Mouse (Mus musculus) midbrain, postnatal 0 days (tissue): ENCODE measurements at regions not wholly inside any gene's neighbourhood (a gene's known extent, or its start where the extent isn't known, plus 50 kb on each side); places are given as distances from the start of the nearest gene placed in this dataset.

Experiments used
- ATAC-seq: fragments of 200-750 bp; cut with Nextera tagmentation; 2 replicates; pipeline ENCODE4 v1.8.0; 2017; ENCODE audit warnings: moderate number of reproducible peaks, mild to moderate bottlenecking, moderate TSS enrichment, moderate library complexity; ENCODE audit not compliant: low FRiP score
- DNase-seq: peaks from one replicate; pipeline ENCODE4 v3.0.0-alpha.2; 2015; ENCODE audit warnings: low spot score
- H3K27ac ChIP-seq: fragments of 300-500 bp; sonication (generic); 2 replicates; pipeline ENCODE4 v1.5.1; 2014; ENCODE audit warnings: low read depth, mild to moderate bottlenecking, low read length, mixed read lengths
- H3K27me3 ChIP-seq: fragments of 300-500 bp; sonication (generic); 2 replicates; pipeline ENCODE4 v1.6.1; 2014; ENCODE audit warnings: low read length, control low read depth, mixed read lengths; ENCODE audit not compliant: insufficient read depth
- H3K36me3 ChIP-seq: fragments of 300-500 bp; sonication (generic); 2 replicates; pipeline ENCODE4 v1.6.1; 2014; ENCODE audit warnings: low read length, control low read depth, mixed read lengths; ENCODE audit not compliant: insufficient read depth
- H3K4me1 ChIP-seq: fragments of 300-500 bp; sonication (generic); 2 replicates; pipeline ENCODE4 v1.6.1; 2014; ENCODE audit warnings: mild to moderate bottlenecking, control low read depth, antibody characterized with exemption, low read length, mixed read lengths; ENCODE audit not compliant: insufficient read depth
- H3K4me2 ChIP-seq: fragments of 300-500 bp; sonication (generic); 2 replicates; pipeline ENCODE4 v1.6.1; 2014; ENCODE audit warnings: low read depth, mild to moderate bottlenecking, low read length, mixed read lengths; ENCODE audit not compliant: poor library complexity, severe bottlenecking
- H3K4me3 ChIP-seq: fragments of 300-500 bp; sonication (generic); 2 replicates; pipeline ENCODE4 v1.5.1; 2014; ENCODE audit warnings: low read depth, mild to moderate bottlenecking, low read length, moderate library complexity
- H3K9ac ChIP-seq: fragments of 300-500 bp; sonication (generic); replicated peaks from 2 replicates; pipeline ENCODE4 v1.6.1; 2014; ENCODE audit warnings: mild to moderate bottlenecking, low read length, moderate library complexity, mixed read lengths; ENCODE audit not compliant: poor library complexity, severe bottlenecking
- H3K9me3 ChIP-seq: fragments of 300-500 bp; sonication (generic); 2 replicates; pipeline ENCODE4 v1.6.1; 2016; ENCODE audit warnings: low read length, control low read depth
- CTCF ChIP-seq: IDR thresholded peaks from 2 replicates; pipeline ENCODE4 v1.5.1; 2016; ENCODE audit warnings: antibody characterized with exemption, mild to moderate bottlenecking
- WGBS: fragments of 180-500 bp; shearing (Covaris S2); extraction: QIAGEN DNeasy Blood & Tissue Kit; methylation state at CpG from one replicate; pipeline ENCODE4 v1.1.7; 2014; 5-methylcytosine and 5-hydroxymethylcytosine counted together

DNA sequence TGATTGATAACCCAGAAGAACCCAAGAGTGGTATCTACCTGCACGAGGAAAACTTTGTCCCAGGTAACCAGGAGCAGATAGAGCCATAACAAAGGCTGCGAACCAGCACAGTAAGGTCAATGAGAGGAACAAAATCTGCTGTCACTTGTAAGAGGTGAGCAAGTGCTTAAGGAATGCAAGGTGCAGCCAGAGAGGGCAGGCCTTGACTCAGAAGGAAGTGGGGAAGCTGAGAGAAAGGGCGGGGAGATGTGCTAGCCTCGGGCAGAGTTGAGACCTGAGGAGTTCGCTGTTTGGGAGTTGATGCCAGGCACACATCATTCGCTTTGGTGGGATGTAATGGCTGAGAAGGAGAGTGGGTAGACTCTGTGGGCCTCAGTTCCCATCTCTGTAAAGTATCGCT lies 205.5 kb downstream of the Gm19410 start:
- Histone ChIP-seq H3K4me1 (no peaks in the 10 kb centered on the region), H3K4me2 (no peak overlapping the region), H3K9me3 (no peaks in the 10 kb centered on the region), H3K27ac (no peak overlapping the region), H3K36me3 (no peaks in the 10 kb centered on the region), H3K9ac (no peak overlapping the region), H3K27me3 (no peaks in the 10 kb centered on the region), H3K4me3 (no peak overlapping the region)
- no peak for TF ChIP-seq CTCF
- no peak for ATAC-seq
- DNase-seq: no peak
- 91% methylated on average over 7 of the region's 7 CpGs for WGBS

DNA sequence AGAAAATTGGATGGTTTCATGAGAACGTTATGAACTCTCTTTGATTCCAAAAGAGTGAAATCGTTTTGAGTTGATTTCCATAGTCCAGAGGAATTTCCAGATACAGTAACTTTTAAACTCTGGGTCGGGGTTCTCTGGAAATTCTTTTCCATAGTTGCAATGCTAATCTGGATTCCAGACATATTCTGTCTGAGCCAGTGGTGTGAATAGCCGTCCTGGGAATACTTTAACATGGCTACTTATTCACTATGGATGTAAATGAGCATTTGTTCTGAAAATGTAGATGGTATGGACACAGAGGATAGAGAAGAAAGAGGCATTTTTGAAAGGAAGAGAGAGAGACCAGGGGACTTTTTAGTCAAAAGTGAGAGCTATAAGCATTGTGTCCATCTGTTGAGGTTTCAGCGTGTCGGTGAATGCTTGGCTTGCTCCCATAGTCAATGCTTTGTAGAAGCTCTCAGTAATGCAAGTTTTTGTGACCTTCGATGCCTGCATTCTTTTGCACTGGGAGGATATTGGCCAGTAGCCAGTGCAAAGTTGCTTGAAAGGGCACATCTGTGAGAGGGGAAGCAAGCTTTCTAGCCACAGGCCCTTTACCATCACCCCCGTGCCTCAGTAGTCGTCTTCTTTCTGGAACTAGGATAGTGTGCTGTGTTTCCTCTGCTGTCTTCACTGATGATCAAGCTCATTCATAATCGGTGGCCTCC lies 208.9 kb downstream of the Gm19410 start:
- no peaks in the 10 kb centered on the region for H3K4me1 ChIP-seq
- H3K36me3 ChIP-seq: no peaks in the 10 kb centered on the region
- no peak overlapping the region for H3K4me3 ChIP-seq
- ATAC-seq (no peak), DNase-seq (no peak)
- H3K27me3 ChIP-seq: no peaks in the 10 kb centered on the region
- H3K9me3 ChIP-seq: no peaks in the 10 kb centered on the region
- no peak for TF ChIP-seq CTCF
- WGBS: 53% methylated on average over 10 of the region's 10 CpGs
- H3K9ac ChIP-seq: no peak overlapping the region
- no peak overlapping the region for H3K27ac ChIP-seq
- H3K4me2 ChIP-seq: no peak overlapping the region

DNA sequence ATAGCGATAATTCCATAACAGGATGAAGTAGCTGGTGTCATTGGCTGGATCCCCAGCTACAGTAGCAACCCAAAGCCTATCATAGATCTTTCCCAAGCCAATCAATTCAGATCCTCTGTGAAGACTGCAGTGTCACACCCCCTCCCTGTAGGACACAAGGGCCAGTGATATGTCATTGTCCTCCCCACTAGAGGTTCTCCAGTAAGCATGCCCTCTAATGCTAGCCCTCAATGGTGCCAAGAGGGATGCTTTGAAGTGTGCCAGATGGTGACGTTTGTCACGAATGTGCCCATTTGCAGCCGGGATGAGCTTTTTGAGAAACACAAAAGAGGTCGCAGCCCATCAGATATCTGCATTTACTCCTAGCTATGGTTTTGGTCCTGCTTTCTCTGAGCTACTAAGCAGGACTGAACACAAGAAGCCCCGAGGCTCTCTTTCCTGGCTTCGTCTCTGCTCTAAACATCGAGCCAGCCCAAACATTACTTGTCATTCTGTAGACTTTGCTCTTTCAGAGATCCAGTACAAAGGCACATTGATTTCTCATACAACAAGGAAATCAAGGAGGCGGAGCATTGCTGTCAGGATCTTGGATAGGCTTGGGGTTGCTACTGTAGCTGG lies 214.2 kb downstream of the Gm19410 start:
- Histone ChIP-seq H3K36me3 (no peaks in the 10 kb centered on the region), H3K9me3 (no peaks in the 10 kb centered on the region), H3K4me3 (no peak overlapping the region), H3K4me1 (no peaks in the 10 kb centered on the region), H3K4me2 (no peak overlapping the region), H3K27ac (no peak overlapping the region), H3K27me3 (no peaks in the 10 kb centered on the region), H3K9ac (no peak overlapping the region)
- WGBS: 77% methylated on average over 9 of the region's 9 CpGs
- ATAC-seq (no peak), DNase-seq (peak; percentile 26)
- TF ChIP-seq CTCF: no peak

DNA sequence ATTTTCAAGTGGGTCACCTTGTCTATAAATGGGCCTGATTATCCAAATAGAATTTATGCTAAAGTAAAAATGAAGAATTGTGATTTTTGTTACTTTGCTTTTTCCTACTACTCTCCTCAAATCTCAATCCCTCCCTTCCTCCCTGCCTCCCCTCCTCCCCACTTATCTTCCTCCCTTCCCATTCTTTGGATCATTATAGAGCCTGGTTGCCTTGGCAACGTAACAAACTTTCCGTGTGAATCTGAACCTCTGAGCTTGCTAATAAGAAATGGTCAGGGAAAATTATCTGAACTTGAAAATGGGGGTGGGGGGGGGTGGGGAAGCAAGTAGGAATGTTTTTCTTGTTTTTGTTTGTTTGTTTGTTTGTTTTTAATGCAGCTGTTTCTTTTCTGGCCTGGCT lies 217.5 kb downstream of the Gm19410 start:
- Histone ChIP-seq H3K27me3 (no peaks in the 10 kb centered on the region), H3K36me3 (no peaks in the 10 kb centered on the region), H3K4me3 (no peak overlapping the region), H3K9ac (no peak overlapping the region), H3K9me3 (no peaks in the 10 kb centered on the region), H3K27ac (no peak overlapping the region), H3K4me2 (no peak overlapping the region), H3K4me1 (no peaks in the 10 kb centered on the region)
- 56% methylated on average over 2 of the region's 2 CpGs for WGBS
- no peak for DNase-seq
- no peak for TF ChIP-seq CTCF
- ATAC-seq: no peak

DNA sequence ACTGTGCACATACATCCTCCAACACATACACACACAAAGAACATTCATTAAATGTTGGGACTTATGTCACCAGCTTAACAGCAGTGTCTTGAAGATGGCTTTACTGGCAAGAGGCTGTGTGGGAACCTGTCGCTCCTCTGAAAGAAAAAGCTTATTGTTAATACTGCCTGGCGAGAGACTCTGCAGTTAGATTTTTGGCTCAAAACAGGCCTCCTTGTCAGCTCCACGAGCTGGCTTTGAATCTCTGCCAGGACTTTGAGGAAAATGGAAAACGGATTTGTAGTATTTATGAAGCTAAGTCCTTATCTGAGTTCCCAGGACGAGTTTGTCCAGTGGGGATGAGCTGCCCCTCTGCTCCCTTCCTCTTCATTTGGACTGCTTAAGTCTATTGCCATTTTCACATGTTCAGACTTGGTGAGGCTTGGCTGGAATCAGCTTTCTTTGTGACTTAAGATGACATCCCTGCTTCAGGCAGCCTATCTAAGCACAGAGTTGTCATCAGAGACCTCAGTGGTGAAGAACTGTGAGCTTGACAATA lies 219.6 kb downstream of the Gm19410 start:
- H3K9me3 ChIP-seq: no peaks in the 10 kb centered on the region
- H3K4me2 ChIP-seq: no peak overlapping the region
- DNase-seq (peak; percentile 62), ATAC-seq (peak; percentile 27; the same call in 1 of the 2 replicates)
- no peaks in the 10 kb centered on the region for H3K27me3 ChIP-seq
- H3K9ac ChIP-seq: no peak overlapping the region
- WGBS: 36% methylated on average over 5 of the region's 5 CpGs
- H3K4me3 ChIP-seq: no peak overlapping the region
- H3K4me1 ChIP-seq: no peaks in the 10 kb centered on the region
- TF ChIP-seq CTCF: no peak
- no peaks in the 10 kb centered on the region for H3K36me3 ChIP-seq
- H3K27ac ChIP-seq: no peak overlapping the region; the same call in 1 of the 2 replicates

DNA sequence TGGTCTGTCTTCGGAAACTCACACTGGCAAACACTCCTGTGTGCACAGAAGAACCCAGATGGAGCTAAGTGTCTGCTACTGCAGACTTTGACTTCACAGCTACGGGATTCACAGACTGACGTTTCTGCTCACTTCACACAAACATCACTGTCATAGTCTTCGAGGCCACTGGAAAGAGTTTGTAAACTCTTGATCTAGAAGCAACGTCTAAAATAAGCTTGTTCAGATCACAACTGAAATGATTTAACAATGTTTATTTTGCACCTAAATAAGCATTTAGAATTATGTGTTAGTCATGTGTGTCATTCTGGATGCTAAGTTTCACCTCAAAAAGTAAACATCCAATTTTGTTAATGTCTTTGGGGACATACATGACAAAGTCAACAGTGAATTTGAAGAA lies 221.7 kb downstream of the Gm19410 start:
- ATAC-seq: no peak
- 84% methylated on average over 5 of the region's 5 CpGs for WGBS

More for the DNA sequence above, 221.7 kb downstream of the Gm19410 start:
- Histone ChIP-seq H3K27ac (no peak overlapping the region), H3K36me3 (no peaks in the 10 kb centered on the region), H3K27me3 (no peaks in the 10 kb centered on the region), H3K9me3 (no peaks in the 10 kb centered on the region), H3K4me1 (no peaks in the 10 kb centered on the region), H3K4me3 (no peak overlapping the region), H3K9ac (no peak overlapping the region), H3K4me2 (no peak overlapping the region)
- DNase-seq: no peak
- TF ChIP-seq CTCF: no peak
